Mouse (Mus musculus): ENCODE measurements around the gene Zfp454. TPM values are rescaled to one million over a fixed set of nuclear protein-coding genes. Genes with fewer than 3 reads are reported as not detected.

Zfp454 gene
- polyA plus RNA-seq, 1 experiment from 2014 or later: 17.6 TPM

GRCm38 (mm10) chr11:50835727-50836126 lies 51.7 kb downstream of the Zfp454 start:
- no peak for DNase-seq (ENCODE audit: low spot score)
- ATAC-seq (replicated peaks; ENCODE audit: insufficient number of reproducible peaks, low FRiP score, low TSS enrichment, low read depth): no peak
- Histone ChIP-seq H3K27me3 (ENCODE audit: control insufficient read depth, insufficient read depth, low read length) (no peaks in the 10 kb centered on the region), H3K4me2 (ENCODE audit: low read depth, low read length) (no peak overlapping the region), H3K9me3 (replicated peaks; ENCODE audit: control insufficient read depth, low read length) (no peaks in the 10 kb centered on the region), H3K9ac (replicated peaks; ENCODE audit: low read length) (no peak overlapping the region), H3K36me3 (replicated peaks; ENCODE audit: control insufficient read depth, insufficient read depth, low read depth, low read length) (0 out of 2 replicates have a peak, but pooled peaks cover 2% of the 10 kb centered on the region), H3K4me1 (ENCODE audit: control insufficient read depth, insufficient read depth, low read length) (no peaks in the 10 kb centered on the region), H3K4me3 (ENCODE audit: low read depth, low read length) (no peak overlapping the region), H3K27ac (replicated peaks; ENCODE audit: low read depth, low read length) (no peak overlapping the region)
- WGBS: 86% methylated on average over 4 of the region's 4 CpGs

- Histone ChIP-seq H3K9me3 (replicated peaks; ENCODE audit: control insufficient read depth, low read length) (no peaks in the 10 kb centered on the region), H3K4me1 (ENCODE audit: control insufficient read depth, insufficient read depth, low read length) (no peaks in the 10 kb centered on the region), H3K27ac (replicated peaks; ENCODE audit: low read depth, low read length) (no peak within 1 kb of the TSS), H3K4me3 (ENCODE audit: low read depth, low read length) (peak within 1 kb of the TSS; percentile 53), H3K36me3 (replicated peaks; ENCODE audit: control insufficient read depth, insufficient read depth, low read depth, low read length) (peaks cover 11% of the 10 kb centered on the region), H3K4me2 (ENCODE audit: low read depth, low read length) (peak within 1 kb of the TSS; percentile 58), H3K27me3 (ENCODE audit: control insufficient read depth, insufficient read depth, low read length) (no peaks in the 10 kb centered on the region), H3K9ac (replicated peaks; ENCODE audit: low read length) (peak within 1 kb of the TSS; percentile 69)
- WGBS: under 1% methylated on average over 45 of the region's 45 CpGs
- ATAC-seq (replicated peaks; ENCODE audit: insufficient number of reproducible peaks, low FRiP score, low TSS enrichment, low read depth) (peak; percentile 96), DNase-seq (ENCODE audit: low spot score) (peak; percentile 94)
Observed at GRCm38 (mm10) chr11:50827010-50827953, 60.2 kb downstream of the Zfp454 start, which contains the start of gene Zfp354c. Zfp354c (minus strand) TSS chr11:50827724.

GRCm38 (mm10) chr11:50826214-50826613 lies 61.2 kb downstream of the Zfp454 start:
- Histone ChIP-seq H3K36me3 (replicated peaks; ENCODE audit: control insufficient read depth, insufficient read depth, low read depth, low read length) (peaks cover 11% of the 10 kb centered on the region), H3K27me3 (ENCODE audit: control insufficient read depth, insufficient read depth, low read length) (no peaks in the 10 kb centered on the region), H3K27ac (replicated peaks; ENCODE audit: low read depth, low read length) (no peak overlapping the region), H3K4me3 (ENCODE audit: low read depth, low read length) (peak overlapping the region; percentile 53; the same call in 1 of the 2 replicates), H3K9me3 (replicated peaks; ENCODE audit: control insufficient read depth, low read length) (no peaks in the 10 kb centered on the region), H3K9ac (replicated peaks; ENCODE audit: low read length) (no peak overlapping the region; the same call in 1 of the 2 replicates), H3K4me2 (ENCODE audit: low read depth, low read length) (peak overlapping the region; percentile 58), H3K4me1 (ENCODE audit: control insufficient read depth, insufficient read depth, low read length) (no peaks in the 10 kb centered on the region)
- ATAC-seq (replicated peaks; ENCODE audit: insufficient number of reproducible peaks, low FRiP score, low TSS enrichment, low read depth) (no peak), DNase-seq (ENCODE audit: low spot score) (no peak)
- WGBS: 71% methylated on average over 2 of the region's 2 CpGs

Other genes starting within 250 kb of the Zfp454 start
- 51.4 and 56.1 TPM in 2 replicates for gene Zfp354c, start 59.9 kb downstream of the Zfp454 start, polyA plus RNA-seq (2014; fragmentation: Nextera tagmentation; extraction: Ambion mirVana)
- gene Zfp879, start 46.1 kb downstream of the Zfp454 start, polyA plus RNA-seq (2014; fragmentation: Nextera tagmentation; extraction: Ambion mirVana): 0.78 and 1.00 TPM in 2 replicates
- not detected in 2 replicates for gene Grm6, start 37.0 kb downstream of the Zfp454 start, polyA plus RNA-seq (2014; fragmentation: Nextera tagmentation; extraction: Ambion mirVana)
- 24.5 and 27.1 TPM in 2 replicates for gene Zfp2, start 28.5 kb upstream of the Zfp454 start, polyA plus RNA-seq (2014; fragmentation: Nextera tagmentation; extraction: Ambion mirVana)
- gene Zfp354b, start 44.0 kb upstream of the Zfp454 start, polyA plus RNA-seq (2014; fragmentation: Nextera tagmentation; extraction: Ambion mirVana): 1.7 and 2.1 TPM in 2 replicates
- gene 4933414I15Rik, start 56.1 kb upstream of the Zfp454 start, polyA plus RNA-seq (2014; fragmentation: Nextera tagmentation; extraction: Ambion mirVana): not detected in 2 replicates
- 0.25 and 0.79 TPM in 2 replicates for gene Prop1, start 66.1 kb upstream of the Zfp454 start, polyA plus RNA-seq (2014; fragmentation: Nextera tagmentation; extraction: Ambion mirVana)
- gene Olfr1378, start 78.9 kb upstream of the Zfp454 start, polyA plus RNA-seq (2014; fragmentation: Nextera tagmentation; extraction: Ambion mirVana): not detected in 2 replicates
- gene Olfr1377, start 94.3 kb upstream of the Zfp454 start, polyA plus RNA-seq (2014; fragmentation: Nextera tagmentation; extraction: Ambion mirVana): not detected in 2 replicates
- gene Olfr51, start 115.9 kb upstream of the Zfp454 start, polyA plus RNA-seq (2014; fragmentation: Nextera tagmentation; extraction: Ambion mirVana): not detected in 2 replicates
- gene Olfr54, start 126.6 kb upstream of the Zfp454 start, polyA plus RNA-seq (2014; fragmentation: Nextera tagmentation; extraction: Ambion mirVana): 0.15 TPM in 1 of 2 replicates, not detected in the other
- not detected in 2 replicates for gene Olfr1375, start 160.5 kb upstream of the Zfp454 start, polyA plus RNA-seq (2014; fragmentation: Nextera tagmentation; extraction: Ambion mirVana)
- gene Zfp354a, start 171.6 kb upstream of the Zfp454 start, polyA plus RNA-seq (2014; fragmentation: Nextera tagmentation; extraction: Ambion mirVana): 8.6 and 11.4 TPM in 2 replicates